Mouse (Mus musculus): ENCODE data around the gene Grik1.

The Grik1 gene

DNA sequence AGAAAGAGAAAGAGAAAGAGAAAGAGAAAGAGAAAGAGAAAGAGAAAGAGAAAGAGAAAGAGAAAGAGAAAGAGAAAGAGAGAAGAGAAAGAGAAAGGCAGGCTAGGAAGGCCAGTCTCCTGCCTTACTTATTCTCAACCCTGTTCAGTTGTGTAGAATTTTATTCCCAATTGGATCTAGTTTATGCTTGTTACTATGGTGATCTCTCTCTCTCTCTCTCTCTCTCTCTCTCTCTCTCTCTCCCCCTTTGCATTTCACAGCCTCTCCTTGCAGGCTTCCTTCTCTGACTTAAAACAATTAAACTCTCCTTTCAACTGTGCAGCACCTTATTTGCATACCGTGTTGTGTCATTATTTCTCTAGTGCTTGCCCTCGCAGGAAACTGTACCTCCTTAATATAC, 147.5 kb downstream of the Grik1 start:
- in situ Hi-C loops (cut with MboI, MseI), result no loop called here

DNA sequence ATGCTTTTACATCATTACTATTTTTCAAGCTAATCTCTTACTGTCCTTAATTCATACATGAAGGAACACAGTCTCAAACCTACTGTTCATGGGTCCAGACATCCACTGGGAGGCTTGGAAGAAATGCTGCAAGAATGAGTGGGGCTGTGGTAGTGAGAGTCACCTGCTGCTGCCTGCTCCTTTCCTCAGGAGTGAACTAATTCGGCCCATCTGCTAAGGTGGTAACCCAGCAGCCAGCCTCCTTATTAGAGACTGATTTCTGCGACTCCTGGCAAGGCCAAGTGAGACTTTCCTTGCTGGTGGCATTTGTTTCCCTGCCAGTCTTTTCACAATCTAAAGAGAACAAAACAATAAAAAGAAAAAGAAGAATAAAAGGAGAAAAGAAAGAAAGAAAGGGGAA, 147.9 kb downstream of the Grik1 start:
- in situ Hi-C loops (cut with MboI, MseI), result no loop called here

DNA sequence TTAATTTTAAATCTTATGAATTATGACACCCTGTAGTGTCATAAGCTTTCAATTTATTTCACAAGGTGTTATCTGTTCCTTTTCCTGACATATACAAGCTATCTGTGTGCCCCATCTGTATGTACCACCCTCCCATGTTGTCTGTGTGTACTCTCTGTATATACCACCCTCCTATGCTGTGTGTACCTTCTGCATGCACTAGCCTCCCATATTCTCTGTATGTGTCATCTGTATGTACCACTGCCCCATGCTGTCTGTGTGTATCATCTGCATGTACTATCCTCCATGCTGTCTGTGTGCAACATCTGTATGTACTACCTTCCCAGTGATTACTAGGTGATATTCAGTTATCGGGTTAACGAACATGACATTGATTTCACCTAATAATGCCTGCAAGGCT, 148.5 kb downstream of the Grik1 start:
- in situ Hi-C loops (cut with MboI, MseI), result no loop called here

DNA sequence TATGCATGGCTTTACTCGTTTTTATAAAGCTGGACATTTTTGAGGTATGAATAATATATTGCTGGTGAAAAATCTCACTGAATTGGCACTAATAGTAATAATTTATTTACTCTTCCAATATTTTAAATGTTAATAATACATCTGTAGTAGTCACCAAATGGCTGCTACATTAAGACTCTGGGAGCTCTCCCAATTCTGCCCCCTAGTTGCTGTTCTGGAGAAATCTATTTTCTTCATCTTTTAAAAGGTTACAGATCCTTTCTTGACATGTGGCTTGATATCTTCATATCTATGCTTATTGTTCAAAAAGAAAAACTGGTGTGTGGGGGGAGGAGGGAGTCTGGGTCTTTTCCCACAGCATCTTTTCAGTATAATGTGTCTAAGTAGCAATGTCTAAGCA, 151.2 kb downstream of the Grik1 start:
- in situ Hi-C loops (cut with MboI, MseI), result no loop called here

DNA sequence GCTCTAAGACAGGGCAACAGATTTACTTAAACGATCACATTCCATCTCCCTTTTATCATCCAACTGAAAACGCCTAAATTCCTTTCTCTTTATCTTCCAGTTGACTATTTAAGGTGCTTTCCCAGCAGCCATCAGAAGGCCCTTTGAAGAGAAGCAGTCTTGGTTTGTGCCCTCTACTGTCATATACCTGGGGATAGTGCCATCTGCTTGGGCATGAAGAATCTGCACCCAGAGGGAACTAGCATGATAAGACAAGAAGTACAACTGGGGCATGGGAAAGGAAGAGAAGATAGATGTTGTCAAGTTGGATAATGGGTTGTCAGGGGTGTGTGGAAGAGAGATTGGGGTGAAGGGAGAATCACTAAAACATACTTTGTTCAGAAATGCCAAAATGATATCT, 157.1 kb downstream of the Grik1 start:
- in situ Hi-C loops (cut with MboI, MseI), result no loop called here

DNA sequence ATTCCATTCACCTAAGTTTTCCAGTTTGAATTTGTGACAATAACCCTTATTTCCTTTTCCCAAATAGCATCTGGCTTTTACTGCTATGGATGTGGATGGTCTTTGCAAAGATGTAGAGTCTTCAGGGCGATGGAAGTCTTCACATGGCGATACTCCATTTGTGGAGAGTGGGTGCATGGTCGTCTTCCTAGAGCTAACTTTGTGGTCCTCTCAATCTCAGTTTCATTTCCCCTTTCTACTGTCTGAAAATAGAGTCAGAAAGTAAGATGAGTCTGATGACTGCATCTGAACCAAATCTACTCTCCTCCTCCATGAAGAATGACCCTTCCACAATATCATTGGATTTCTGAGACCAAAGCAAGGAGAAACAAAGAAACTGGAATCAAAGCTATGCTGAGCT, 159.0 kb downstream of the Grik1 start:
- in situ Hi-C loops (cut with MboI, MseI), result no loop called here

DNA sequence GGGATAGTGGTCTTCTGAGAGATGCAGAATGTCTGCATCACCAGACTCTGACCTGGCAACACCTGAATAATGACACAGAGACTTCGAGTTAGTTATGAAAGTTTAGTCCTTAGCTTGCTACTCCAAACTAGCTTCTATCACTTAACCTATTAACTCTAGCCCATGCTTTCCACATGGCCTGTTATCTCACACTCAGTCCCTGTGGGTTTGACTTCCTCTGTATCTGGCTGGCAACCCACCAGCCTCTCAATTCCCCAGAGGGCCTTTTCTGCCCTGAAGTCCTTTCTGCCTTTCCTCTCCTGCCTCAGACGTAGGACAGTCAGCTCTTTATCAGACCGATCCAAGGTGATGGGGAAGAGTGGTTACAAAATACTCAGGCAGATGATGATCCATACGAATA, 165.0 kb downstream of the Grik1 start:
- in situ Hi-C loops (cut with MboI, MseI), result no loop called here

DNA sequence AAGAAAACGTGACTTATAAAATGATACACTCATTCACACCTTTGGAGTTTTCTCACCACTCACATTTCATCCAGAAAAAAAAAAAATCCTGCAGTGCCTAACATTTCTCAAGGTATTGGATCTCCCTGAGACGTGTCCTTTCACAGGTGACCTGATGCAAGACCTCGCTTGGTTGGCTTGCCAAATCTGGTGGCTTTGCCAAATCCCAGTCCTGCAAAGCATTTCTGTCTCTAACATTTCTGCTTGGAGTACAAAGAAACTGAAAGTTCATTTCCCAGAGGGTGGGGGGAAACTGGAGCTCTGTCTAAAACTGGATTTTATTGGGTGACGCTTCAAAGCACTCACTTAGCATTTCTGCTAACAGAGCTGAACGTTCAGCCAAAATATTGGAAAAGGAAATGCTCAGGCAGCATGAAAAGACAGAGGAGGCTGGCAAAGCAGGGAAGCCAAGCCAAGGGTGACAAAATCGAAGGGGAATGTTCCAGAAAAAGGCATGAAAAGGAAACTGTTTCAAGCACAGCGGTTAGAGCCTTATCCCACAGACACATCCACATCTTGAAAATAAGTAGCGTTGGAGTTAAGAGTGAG, 177.4 kb downstream of the Grik1 start:
- in situ Hi-C loops (cut with MboI, MseI), result no loop called here

DNA sequence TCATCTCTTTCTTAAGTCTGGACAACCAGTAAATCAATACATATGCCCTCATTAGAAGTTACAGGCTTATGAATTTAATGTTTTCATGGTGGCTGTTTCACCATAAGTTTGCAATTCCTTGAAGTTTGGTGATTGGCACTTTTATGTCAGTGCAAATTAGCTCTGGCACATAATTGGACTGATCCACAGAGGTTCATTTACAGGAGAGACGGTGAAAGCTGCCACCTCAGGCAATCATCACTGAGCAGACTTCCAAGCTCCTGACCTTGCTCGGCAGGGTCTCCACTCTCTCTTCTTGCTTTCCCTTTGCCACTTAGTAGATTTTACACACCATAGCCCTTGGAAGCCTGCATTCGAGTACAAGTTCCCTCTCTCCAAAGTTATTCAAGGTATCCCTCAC, 178.6 kb downstream of the Grik1 start:
- in situ Hi-C loops (cut with MboI, MseI), result no loop called here

DNA sequence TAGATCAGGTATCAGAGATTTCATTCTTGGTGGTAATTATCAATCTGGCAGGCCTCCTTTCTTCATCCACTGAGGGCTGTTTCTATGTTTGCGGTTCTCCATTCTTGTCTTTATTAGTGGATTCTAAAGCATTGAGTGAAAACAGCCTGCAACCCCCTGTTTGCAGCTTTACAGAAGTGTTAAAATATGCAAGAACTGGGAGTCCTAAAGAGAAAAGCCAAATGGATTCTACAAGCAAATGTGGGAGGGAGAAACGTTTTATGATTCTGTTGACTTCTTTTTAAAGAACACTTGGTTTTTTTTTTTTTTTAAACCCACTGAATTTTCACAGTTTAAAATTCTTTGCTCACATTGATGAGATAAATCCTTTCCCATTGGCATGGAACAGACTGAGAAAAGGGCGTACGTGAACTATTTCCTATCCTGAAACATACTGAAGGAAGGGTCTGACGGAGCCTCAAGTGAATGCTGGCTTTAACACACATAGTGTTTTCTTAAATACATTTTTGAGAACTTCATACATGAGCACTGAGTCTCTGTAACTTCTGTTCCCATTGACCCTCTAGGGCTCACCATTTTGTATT, 195.8 kb downstream of the Grik1 start:
- in situ Hi-C loops (cut with MboI, MseI), result no loop called here

DNA sequence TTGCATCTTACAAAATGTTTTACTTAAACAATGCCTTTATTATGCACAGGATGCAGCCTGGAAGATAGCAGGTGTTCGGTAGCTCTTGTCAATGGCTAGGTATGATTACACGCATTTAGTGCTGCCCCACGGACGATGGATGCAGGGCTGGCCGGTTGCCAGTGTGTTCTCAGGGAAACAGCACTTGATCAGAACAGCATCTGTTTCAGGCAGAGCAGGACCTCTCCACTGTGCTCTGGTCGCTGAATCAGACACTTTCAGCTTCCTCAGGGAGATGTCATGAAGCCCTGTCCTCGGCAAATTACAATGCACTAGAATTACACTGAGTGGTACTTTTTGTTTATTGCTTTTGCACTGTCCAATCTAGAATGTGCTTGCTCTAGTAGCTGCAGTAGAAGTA, 202.8 kb downstream of the Grik1 start:
- in situ Hi-C loops (cut with MboI, MseI), result no loop called here

DNA sequence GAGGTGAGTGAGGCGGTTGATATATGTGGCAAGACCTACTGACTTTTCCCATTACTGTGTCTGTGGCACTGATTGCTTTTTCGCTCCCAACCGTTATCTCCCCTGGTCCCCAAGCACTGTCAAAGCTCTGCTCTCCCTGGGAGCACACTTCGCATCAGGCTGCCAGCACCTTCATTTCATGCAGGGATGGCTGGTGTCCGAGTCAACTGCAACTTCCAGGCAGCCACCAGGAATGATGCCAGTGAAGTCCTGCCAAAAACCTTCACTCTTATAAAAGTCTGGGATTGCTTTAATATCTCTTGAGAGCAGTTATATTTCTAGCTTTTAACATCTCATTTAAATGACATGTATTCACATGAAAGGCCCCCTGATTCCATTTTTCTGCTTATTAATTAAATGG, 215.3 kb downstream of the Grik1 start:
- in situ Hi-C loops (cut with MboI, MseI), result no loop called here

DNA sequence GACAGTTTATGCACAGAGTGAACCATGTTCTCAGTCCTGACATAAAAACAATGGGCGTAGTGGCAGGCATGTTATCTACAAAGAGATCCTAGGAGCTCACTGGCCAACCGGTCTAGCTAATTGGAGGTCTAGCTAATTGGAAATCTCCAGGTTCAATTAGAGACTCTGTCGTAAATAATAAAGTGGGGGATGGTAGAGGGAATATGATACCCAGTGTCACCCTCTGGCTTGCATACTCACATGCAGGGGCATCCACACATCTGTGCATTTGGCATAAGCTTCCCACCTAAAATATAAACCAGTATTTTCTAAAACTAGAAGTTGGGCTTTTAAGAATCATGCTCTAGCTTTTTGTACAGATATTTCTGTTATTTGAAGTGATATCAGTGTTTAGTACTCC, 229.1 kb downstream of the Grik1 start:
- in situ Hi-C loops (cut with MboI, MseI), result no loop called here

DNA sequence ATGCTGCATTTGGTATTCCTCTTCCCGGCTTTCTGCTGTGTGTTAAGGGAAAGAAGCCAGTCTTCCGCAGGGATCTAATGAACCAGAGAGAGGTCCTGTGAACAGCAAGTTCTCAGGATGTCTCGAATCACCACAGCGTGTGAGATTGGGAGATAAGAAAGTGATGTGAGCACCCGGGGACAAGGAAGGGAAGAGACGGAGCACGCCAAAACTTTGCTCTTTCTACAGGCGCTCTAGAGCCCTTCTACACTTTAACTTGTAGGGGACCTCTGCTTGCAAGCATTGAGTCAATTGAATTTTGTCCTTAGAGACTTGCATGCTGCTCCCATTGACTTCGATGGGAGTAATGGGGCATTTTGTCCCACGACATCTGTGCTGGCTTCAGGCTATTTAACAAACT, 241.9 kb downstream of the Grik1 start:
- in situ Hi-C loops (cut with MboI, MseI), result no loop called here

DNA sequence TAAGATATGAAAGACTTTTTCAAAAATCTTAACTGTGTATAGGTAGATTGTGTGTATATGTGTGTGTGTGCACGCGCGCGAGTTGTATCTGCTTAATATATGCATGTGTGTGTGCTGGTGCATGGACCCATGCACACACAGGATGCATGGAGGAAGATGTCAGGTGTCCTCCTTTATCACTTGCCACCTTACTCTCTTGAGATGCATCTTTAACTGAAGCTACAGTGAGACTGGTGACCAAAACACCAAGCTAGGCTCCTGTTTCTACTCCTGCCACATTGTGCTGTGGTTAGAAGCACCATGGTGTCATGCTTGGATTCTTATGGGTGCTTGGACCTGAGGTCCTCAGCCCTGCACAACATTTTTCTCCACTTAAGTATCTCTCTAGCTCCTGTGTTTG, 245.7 kb downstream of the Grik1 start:
- in situ Hi-C loops (cut with MboI, MseI), result no loop called here

DNA sequence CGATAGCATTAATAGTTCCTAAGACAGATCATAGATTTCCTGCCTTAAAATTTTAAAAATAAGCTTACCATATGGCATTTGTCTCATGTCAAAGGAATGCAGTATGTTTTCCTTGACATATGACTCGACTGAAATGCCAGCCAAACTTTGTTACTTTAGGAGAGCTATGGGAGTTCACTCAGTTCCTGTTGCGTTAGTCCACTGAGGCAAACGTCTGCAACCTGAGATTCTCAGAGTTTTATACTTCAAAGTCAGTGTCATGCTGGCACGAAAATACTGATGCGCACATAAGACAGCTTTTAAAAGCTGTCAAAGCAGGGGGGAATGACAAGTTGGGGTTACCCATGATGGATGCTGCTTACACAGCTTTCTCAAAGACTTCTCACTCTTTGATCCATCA, 247.6 kb downstream of the Grik1 start:
- in situ Hi-C loops (cut with MboI, MseI), result no loop called here

DNA sequence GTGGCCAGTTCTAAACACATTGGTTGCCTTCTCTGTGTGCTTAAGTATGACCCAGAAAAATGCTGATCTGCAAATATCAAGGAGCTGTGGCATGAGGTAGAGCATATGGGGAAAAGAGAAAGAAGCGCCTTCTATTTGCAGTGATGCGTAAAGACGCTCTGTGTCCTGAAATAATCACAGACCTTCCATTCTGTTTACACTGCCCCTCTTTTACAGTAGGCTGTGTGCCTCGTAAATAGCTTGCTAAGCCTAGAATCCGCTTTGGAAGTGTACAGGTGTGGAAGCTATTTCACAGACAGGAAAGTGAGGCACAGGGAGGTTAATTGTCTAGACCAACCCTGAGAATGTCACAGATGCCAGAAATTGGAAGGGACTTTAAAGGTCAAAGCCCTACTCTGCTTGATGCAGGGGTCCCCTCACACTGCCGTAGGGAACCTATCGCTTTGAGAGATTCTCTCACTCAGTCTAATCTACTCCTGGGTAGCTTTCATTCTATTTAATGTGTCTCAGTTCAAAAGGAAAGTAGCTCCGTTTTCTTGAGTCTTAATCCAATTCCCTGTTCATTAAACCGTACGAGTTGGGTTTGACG, 251.5 kb downstream of the Grik1 start:
- in situ Hi-C loops (cut with MboI, MseI), result no loop called here

DNA sequence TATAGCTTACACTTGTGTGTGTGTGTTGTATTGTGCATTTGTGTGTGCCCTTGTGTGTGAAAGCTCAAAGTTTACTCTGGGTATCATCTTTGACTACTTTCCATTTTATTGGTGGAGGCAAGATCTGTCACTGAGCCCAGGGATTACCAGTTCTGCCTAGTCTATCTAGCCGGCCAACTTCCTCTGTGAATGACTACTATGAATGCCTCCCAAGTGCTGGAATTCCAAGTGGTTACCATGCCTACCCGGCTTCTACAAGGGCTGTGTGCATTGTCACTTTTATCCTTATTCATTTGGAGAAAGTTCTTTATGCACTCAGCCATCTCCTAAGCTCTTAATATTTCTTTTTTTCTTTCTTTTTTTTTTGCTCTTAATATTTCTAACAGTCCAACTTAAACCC, 301.3 kb downstream of the Grik1 start:
- in situ Hi-C loops (cut with MboI, MseI), result no loop called here

DNA sequence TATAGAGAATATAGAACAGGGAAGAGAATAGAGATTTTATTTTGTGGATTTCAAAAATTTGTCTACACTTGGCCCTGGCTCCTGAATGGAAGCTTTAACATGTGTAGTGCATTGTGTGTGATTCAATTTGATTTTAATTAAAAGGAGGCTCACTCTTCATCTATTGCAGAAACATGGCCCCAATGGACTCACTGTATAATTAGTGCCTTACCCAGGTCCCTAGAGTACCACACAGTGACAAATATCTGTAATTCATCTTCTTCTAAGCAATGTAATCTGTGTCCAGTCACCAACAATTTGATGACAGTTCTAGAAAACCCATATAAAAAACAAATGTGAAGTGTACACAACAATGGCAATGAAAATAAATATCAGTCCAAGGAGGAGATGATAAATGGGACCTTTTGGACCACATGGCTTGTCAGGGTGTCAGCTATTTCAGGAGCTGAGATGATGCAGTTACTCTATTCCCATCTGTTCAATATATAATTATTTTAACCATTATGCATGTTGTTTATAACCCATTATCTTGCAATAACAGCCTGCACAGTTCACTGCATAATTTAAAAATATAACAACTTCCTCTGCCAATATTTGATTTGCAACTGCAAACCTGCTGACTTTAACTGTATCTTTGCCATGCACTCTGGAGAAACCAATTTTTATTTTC, 305.7 kb downstream of the Grik1 start:
- in situ Hi-C loops (cut with MboI, MseI), result no loop called here

DNA sequence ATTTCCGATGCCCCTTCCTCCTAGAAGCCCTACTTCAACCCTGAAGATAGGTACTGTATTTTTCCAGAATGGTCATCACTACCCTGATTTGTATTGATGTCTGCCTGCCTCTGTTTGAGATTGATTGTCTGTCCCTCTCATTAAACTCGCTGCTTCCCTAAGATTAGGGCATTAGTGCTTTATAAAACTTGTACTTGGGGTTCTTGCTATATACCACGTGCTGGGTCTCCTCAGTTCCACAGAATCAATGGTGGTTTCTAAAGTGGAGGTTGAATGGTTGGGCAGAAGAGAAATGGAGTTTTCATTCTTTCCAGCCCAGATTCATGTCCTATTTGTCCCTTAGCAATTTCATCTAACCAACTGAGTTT, 316.0 kb downstream of the Grik1 start:
- in situ Hi-C loops (cut with MboI, MseI), result no loop called here

DNA sequence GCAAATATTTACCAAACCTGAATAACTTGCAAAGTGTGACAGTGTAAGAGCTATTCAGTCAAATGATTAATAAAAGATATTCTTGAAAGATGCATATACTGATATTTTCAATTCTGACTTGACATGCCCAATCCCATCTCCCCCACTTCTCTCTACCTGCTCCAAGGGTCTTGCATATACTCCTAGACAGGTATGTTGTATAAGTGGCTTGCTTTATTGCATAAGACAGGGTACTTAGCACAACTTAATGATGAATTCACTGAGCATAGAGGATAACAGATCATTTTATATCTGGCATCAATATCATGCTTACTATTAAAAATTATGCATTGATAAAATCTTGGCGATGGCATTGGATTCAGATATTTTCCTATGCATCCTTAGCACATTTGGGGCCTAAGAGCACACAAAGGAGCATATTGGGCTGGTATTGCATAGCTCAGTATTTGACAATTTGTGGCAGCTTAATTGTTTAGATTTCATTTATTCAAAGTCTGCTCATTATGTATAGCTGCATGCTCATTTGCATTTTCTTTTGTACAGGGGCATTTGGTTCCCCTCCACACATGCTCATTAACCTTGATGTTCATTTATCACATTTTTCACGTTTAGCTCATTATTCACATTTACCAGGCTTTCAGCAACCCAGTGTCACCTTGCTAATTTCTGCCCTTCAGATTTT, 316.5 kb downstream of the Grik1 start:
- in situ Hi-C loops (cut with MboI, MseI), result no loop called here

DNA sequence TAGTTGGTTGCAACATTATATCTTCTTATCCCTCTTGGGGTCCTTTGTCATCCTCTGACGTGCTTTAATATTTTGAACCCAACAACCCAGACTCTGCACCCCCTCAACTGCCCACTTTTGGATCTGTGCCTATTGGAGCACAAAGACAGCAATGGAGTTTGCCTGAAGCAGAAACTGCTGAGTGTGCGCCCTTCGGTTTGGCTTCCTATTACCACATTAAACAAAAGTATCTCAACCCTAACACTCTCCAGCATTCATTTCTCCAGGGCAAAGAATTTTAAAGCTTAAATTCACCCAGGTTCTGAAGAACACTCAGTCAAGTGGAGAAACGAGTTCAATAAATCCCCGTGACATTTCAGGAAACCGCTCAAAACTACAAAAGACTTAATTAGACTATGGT, 318.2 kb downstream of the Grik1 start:
- in situ Hi-C loops (cut with MboI, MseI), result no loop called here

DNA sequence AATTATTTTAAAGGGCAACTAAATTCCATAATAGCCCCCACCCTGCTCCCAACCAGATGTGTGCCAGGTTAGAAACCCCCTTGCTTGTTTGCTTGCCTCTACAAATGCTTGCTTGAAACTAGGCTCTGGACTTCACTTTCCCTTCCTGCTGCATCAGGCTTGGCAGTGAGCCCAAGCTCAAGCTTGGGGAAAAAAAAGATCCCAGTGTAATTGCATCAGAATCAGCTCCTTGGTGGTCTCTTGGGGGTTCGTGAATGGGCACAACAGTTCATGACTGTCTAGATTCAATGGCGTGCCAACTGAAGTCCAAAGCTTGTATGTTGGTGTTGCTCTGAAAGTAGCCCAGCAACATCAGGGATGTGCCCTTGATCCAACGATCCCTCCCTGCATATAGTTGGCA, 320.1 kb downstream of the Grik1 start:
- in situ Hi-C loops (cut with MboI, MseI), result no loop called here

Measured in T-helper 2 cell (primary cell).